Mouse (Mus musculus) C2C12 (cell line): Measurements from ENCODE around the gene Lmcd1. TPM values are rescaled to one million over a fixed set of nuclear protein-coding genes. Genes with fewer than 3 reads are reported as not detected.

Experiments
- H3K27me3 ChIP-seq: one replicate; pipeline ENCODE4 v1.6.1; 2011; ENCODE audit not compliant: control insufficient read depth, insufficient read depth, insufficient read length
- H3K36me3 ChIP-seq: one replicate; pipeline ENCODE4 v1.6.1; 2011; ENCODE audit not compliant: control insufficient read depth, insufficient read depth
- H3K4me3 ChIP-seq: one replicate; pipeline ENCODE4 v1.5.1; 2011; ENCODE audit warnings: mild to moderate bottlenecking, control low read depth; ENCODE audit not compliant: poor library complexity, insufficient read depth, severe bottlenecking
- H3K79me2 ChIP-seq: one replicate; pipeline ENCODE4 v1.6.1; 2011; ENCODE audit not compliant: control insufficient read depth, insufficient read depth
- H3K79me3 ChIP-seq: one replicate; pipeline ENCODE4 v1.6.1; 2011; ENCODE audit warnings: low read depth, control low read depth
- H3ac ChIP-seq: one replicate; pipeline ENCODE3; 2011; ENCODE audit warnings: low read depth; ENCODE audit not compliant: control insufficient read depth, insufficient read length
- CEBPB ChIP-seq: IDR thresholded peaks from one replicate; pipeline ENCODE4 v1.6.1; 2011; ENCODE audit warnings: low read depth, mild to moderate bottlenecking, control low read depth, moderate library complexity
- CTCF ChIP-seq: IDR thresholded peaks from one replicate; pipeline ENCODE4 v1.5.1; 2011; ENCODE audit not compliant: control insufficient read depth, insufficient read depth, insufficient read length
- FOSL1 ChIP-seq: IDR thresholded peaks from one replicate; pipeline ENCODE4 v1.8.0; 2011; ENCODE audit warnings: mild to moderate bottlenecking, low read length; ENCODE audit not compliant: poor library complexity, insufficient read depth, severe bottlenecking
- MAX ChIP-seq: IDR thresholded peaks from one replicate; pipeline ENCODE4 v1.6.1; 2011; ENCODE audit warnings: mild to moderate bottlenecking, control low read depth
- MYOD1 ChIP-seq: IDR thresholded peaks from one replicate; pipeline ENCODE4 v1.6.1; 2011; ENCODE audit warnings: low read depth; ENCODE audit not compliant: control insufficient read depth, insufficient read length
- MYOG ChIP-seq: IDR thresholded peaks from one replicate; pipeline ENCODE4 v1.6.1; 2011; ENCODE audit not compliant: control insufficient read depth, insufficient read length; ENCODE audit errors: extremely low read depth
- USF1 ChIP-seq: IDR thresholded peaks from one replicate; pipeline ENCODE4 v1.6.1; 2011; ENCODE audit warnings: low read depth, mild to moderate bottlenecking, control low read depth, moderate library complexity
- polyA plus RNA-seq: library from polyadenylated mRNA; unstranded; fragments of >200 nt; fragmentation: generic; extraction: Trizol; gene quantifications from one replicate; pipeline ENCODE4 v1.2.1, GENCODE M21; 2012; ENCODE audit warnings: missing spikeins

Lmcd1 gene
- polyA plus RNA-seq, 1 experiment = 1.8 TPM

GRCm38 (mm10) chr6:112325213-112325612 lies 51.7 kb downstream of the Lmcd1 start:
- TF ChIP-seq MYOG (no peak), FOSL1 (no peak), CEBPB (no peak), MAX (no peak), CTCF (no peak), MYOD1 (no peak), USF1 (no peak)
- Histone ChIP-seq H3K79me3 (no peaks in the 10 kb centered on the region), H3K4me3 (no peak overlapping the region), H3K36me3 (no peaks in the 10 kb centered on the region), H3ac (no peak overlapping the region), H3K79me2 (no peaks in the 10 kb centered on the region), H3K27me3 (no peaks in the 10 kb centered on the region)

DNA sequence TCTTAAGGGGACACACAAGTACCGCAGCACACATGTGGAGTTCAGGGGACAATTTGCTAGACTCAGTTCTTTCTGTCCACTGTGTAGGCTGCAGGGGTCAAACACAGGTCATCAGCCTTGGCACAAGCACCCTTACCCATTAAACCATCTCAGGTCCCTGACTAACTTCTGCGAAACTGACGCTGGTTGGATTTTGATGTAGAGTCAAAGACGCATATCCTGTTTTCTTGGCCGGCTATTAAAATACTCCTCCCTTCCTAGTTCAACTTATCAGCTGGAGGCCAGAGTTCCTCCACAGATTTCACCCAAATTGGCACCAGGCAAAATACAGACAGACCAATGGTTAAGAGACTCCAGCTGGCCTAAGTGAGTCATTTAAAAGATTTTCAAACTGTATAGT lies 54.2 kb downstream of the Lmcd1 start:
- Histone ChIP-seq H3K4me3 (no peak overlapping the region), H3K79me3 (no peaks in the 10 kb centered on the region), H3ac (no peak overlapping the region), H3K27me3 (no peaks in the 10 kb centered on the region), H3K36me3 (no peaks in the 10 kb centered on the region), H3K79me2 (no peaks in the 10 kb centered on the region)
- TF ChIP-seq FOSL1 = no peak
- TF ChIP-seq CTCF = no peak
- no peak for TF ChIP-seq MYOD1
- TF ChIP-seq CEBPB = no peak
- no peak for TF ChIP-seq USF1
- no peak for TF ChIP-seq MYOG
- no peak for TF ChIP-seq MAX

DNA sequence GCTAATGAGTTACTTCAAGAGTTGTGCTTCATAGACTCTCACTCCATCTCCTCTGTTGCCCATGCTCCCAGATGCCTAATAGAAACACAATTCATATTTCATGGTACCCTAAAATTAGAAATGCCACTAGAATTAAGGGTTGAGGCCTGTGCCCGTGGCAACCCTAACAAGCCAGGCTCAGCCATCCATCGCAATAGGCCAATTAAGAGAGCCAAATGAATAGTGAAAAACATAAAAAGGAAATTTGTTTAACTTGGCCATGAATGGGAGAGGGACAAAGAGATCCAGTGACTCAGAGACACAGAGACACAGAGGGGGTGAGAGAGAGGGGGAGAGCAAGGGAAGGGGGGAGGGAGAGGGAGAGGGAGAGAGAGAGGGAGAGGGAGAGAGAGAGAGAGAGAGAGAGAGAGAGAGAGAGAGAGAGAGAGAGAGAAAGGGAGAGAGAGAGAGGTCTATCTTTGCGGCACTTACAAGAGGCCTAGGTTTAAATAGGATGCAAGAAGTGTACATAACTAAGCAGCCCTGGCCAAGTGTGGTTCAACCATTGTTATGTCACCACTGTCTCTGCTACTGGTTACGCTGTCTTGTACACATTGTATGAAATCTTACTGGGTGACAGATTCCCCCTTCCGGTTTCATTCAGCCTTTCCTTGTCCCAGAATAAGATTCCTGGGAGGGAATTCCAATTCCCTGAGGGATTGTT lies 57.1 kb downstream of the Lmcd1 start:
- no peaks in the 10 kb centered on the region for H3K79me3 ChIP-seq
- H3ac ChIP-seq = no peak overlapping the region
- TF ChIP-seq MYOG (no peak), FOSL1 (no peak), USF1 (no peak), CTCF (no peak), MAX (no peak), CEBPB (no peak), MYOD1 (no peak)
- H3K79me2 ChIP-seq = no peaks in the 10 kb centered on the region
- no peaks in the 10 kb centered on the region for H3K27me3 ChIP-seq
- no peaks in the 10 kb centered on the region for H3K36me3 ChIP-seq
- no peak overlapping the region for H3K4me3 ChIP-seq

DNA sequence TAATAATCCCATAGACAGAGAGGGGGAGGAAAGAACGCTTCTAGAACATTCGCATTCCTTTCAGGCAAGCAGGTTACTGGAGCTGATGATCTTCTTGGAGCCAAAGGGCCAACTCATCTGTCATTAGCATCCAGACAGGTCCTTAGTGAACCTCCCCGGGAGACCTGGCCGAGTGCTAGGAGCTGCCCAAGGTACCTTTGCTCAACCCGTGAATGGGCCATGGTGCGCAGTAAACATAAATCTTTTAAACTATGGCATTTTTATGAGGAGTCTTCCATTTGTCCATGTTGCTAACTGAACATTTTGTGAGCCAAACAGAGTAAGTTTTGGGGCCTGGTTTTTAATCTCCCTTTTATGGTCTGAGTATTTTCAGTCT lies 57.7 kb downstream of the Lmcd1 start:
- Histone ChIP-seq H3K79me2 (no peaks in the 10 kb centered on the region), H3K27me3 (no peaks in the 10 kb centered on the region), H3K36me3 (no peaks in the 10 kb centered on the region), H3K4me3 (no peak overlapping the region), H3K79me3 (no peaks in the 10 kb centered on the region), H3ac (no peak overlapping the region)
- no peak for TF ChIP-seq USF1
- no peak for TF ChIP-seq MYOD1
- no peak for TF ChIP-seq MYOG
- no peak for TF ChIP-seq FOSL1
- no peak for TF ChIP-seq CEBPB
- TF ChIP-seq MAX = no peak
- no peak for TF ChIP-seq CTCF

GRCm38 (mm10) chr6:112333930-112334329 lies 60.4 kb downstream of the Lmcd1 start:
- H3ac ChIP-seq = no peak overlapping the region
- no peaks in the 10 kb centered on the region for H3K79me2 ChIP-seq
- H3K36me3 ChIP-seq = no peaks in the 10 kb centered on the region
- TF ChIP-seq MYOD1 = no peak
- no peak for TF ChIP-seq FOSL1
- no peak for TF ChIP-seq CEBPB
- TF ChIP-seq CTCF = no peak
- H3K27me3 ChIP-seq = no peaks in the 10 kb centered on the region
- H3K79me3 ChIP-seq = no peaks in the 10 kb centered on the region
- no peak overlapping the region for H3K4me3 ChIP-seq

DNA sequence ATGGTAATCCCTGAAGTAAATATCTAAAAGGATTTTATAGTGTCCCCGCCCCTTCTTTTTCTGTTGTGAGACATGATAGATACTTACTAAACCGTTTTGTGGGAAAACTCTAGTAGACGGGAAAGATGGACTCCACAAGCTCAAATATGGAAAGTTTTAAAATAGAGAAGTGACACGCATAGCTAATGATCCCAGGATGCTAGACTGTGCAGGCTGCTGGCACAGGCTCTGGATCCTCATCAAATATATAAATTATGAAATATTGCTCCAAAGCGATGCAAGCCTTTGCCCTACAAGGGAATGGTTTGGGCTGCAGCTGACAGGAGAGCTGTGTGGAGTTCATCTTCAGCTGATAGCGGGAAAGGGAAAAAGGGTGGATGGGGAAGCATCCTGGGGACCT lies 64.1 kb downstream of the Lmcd1 start:
- Histone ChIP-seq H3K79me3 (no peaks in the 10 kb centered on the region), H3K79me2 (no peaks in the 10 kb centered on the region), H3K36me3 (no peaks in the 10 kb centered on the region), H3K4me3 (no peak overlapping the region), H3ac (no peak overlapping the region), H3K27me3 (no peaks in the 10 kb centered on the region)
- no peak for TF ChIP-seq FOSL1
